Mouse (Mus musculus): ENCODE results near the gene Bmper. TPM values are rescaled to one million over a fixed set of nuclear protein-coding genes. Genes with fewer than 3 reads are reported as not detected.

Gene Bmper
- polyA plus RNA-seq, 1 experiment, result not detected

- TF ChIP-seq CTCF (IDR thresholded peaks at IDR 0.05; ENCODE audit: insufficient read depth, low read depth, low read length) (no peak), POLR2A (IDR thresholded peaks at IDR 0.05; ENCODE audit: insufficient read depth, low read depth, low read length) (no peak)
- Histone ChIP-seq H3K27ac (ENCODE audit: insufficient read depth, low read depth, low read length) (no peak overlapping the region), H3K4me1 (ENCODE audit: control insufficient read depth, insufficient read depth, low read length) (no peaks in the 10 kb centered on the region), H3K4me3 (ENCODE audit: insufficient read depth, low read depth, low read length) (no peak overlapping the region)
- 55% methylated on average over 3 of the region's 3 CpGs for WGBS
Measured at GRCm38 (mm10) chr9:23407935-23408781, 185.3 kb downstream of the Bmper start.

GRCm38 (mm10) chr9:23410567-23410966, 187.7 kb downstream of the Bmper start:
- TF ChIP-seq CTCF (IDR thresholded peaks at IDR 0.05; ENCODE audit: insufficient read depth, low read depth, low read length) (no peak), POLR2A (IDR thresholded peaks at IDR 0.05; ENCODE audit: insufficient read depth, low read depth, low read length) (no peak)

GRCm38 (mm10) chr9:23412956-23413355, 190.1 kb downstream of the Bmper start:
- Histone ChIP-seq H3K4me3 (ENCODE audit: insufficient read depth, low read depth, low read length) (no peak overlapping the region), H3K27ac (ENCODE audit: insufficient read depth, low read depth, low read length) (no peak overlapping the region), H3K4me1 (ENCODE audit: control insufficient read depth, insufficient read depth, low read length) (no peaks in the 10 kb centered on the region)
- WGBS, result 51% methylated on average over 2 of the region's 2 CpGs
- TF ChIP-seq CTCF (IDR thresholded peaks at IDR 0.05; ENCODE audit: insufficient read depth, low read depth, low read length) (no peak), POLR2A (IDR thresholded peaks at IDR 0.05; ENCODE audit: insufficient read depth, low read depth, low read length) (no peak)

More at GRCm38 (mm10) chr9:23410567-23410966, 187.7 kb downstream of the Bmper start:
- Histone ChIP-seq H3K4me3 (ENCODE audit: insufficient read depth, low read depth, low read length) (no peak overlapping the region), H3K27ac (ENCODE audit: insufficient read depth, low read depth, low read length) (no peak overlapping the region), H3K4me1 (ENCODE audit: control insufficient read depth, insufficient read depth, low read length) (no peaks in the 10 kb centered on the region)
- WGBS, result 100% methylated on average over 2 of the region's 2 CpGs

GRCm38 (mm10) chr9:23419107-23419506, 196.2 kb downstream of the Bmper start:
- H3K27ac ChIP-seq (ENCODE audit: insufficient read depth, low read depth, low read length), result no peak overlapping the region
- H3K4me3 ChIP-seq (ENCODE audit: insufficient read depth, low read depth, low read length), result no peak overlapping the region
- TF ChIP-seq POLR2A (IDR thresholded peaks at IDR 0.05; ENCODE audit: insufficient read depth, low read depth, low read length), result no peak
- no peak for TF ChIP-seq CTCF (IDR thresholded peaks at IDR 0.05; ENCODE audit: insufficient read depth, low read depth, low read length)
- no peaks in the 10 kb centered on the region for H3K4me1 ChIP-seq (ENCODE audit: control insufficient read depth, insufficient read depth, low read length)
- WGBS, result 93% methylated on average over 2 of the region's 2 CpGs

- WGBS, result 75% methylated on average over 1 of the region's 1 CpGs
- TF ChIP-seq CTCF (IDR thresholded peaks at IDR 0.05; ENCODE audit: insufficient read depth, low read depth, low read length), result no peak
- no peak for TF ChIP-seq POLR2A (IDR thresholded peaks at IDR 0.05; ENCODE audit: insufficient read depth, low read depth, low read length)
- H3K27ac ChIP-seq (ENCODE audit: insufficient read depth, low read depth, low read length), result no peak overlapping the region
- H3K4me1 ChIP-seq (ENCODE audit: control insufficient read depth, insufficient read depth, low read length), result no peaks in the 10 kb centered on the region
- H3K4me3 ChIP-seq (ENCODE audit: insufficient read depth, low read depth, low read length), result no peak overlapping the region
Measured at GRCm38 (mm10) chr9:23423748-23424147, 200.9 kb downstream of the Bmper start.

GRCm38 (mm10) chr9:23432631-23433030, 209.8 kb downstream of the Bmper start:
- TF ChIP-seq CTCF (IDR thresholded peaks at IDR 0.05; ENCODE audit: insufficient read depth, low read depth, low read length) (no peak), POLR2A (IDR thresholded peaks at IDR 0.05; ENCODE audit: insufficient read depth, low read depth, low read length) (no peak)
- Histone ChIP-seq H3K4me3 (ENCODE audit: insufficient read depth, low read depth, low read length) (no peak overlapping the region), H3K4me1 (ENCODE audit: control insufficient read depth, insufficient read depth, low read length) (no peaks in the 10 kb centered on the region), H3K27ac (ENCODE audit: insufficient read depth, low read depth, low read length) (no peak overlapping the region)
- 79% methylated on average over 2 of the region's 2 CpGs for WGBS

GRCm38 (mm10) chr9:23433238-23433637, 210.4 kb downstream of the Bmper start:
- Histone ChIP-seq H3K4me3 (ENCODE audit: insufficient read depth, low read depth, low read length) (no peak overlapping the region), H3K27ac (ENCODE audit: insufficient read depth, low read depth, low read length) (no peak overlapping the region), H3K4me1 (ENCODE audit: control insufficient read depth, insufficient read depth, low read length) (no peaks in the 10 kb centered on the region)
- 87% methylated on average over 3 of the region's 3 CpGs for WGBS
- TF ChIP-seq CTCF (IDR thresholded peaks at IDR 0.05; ENCODE audit: insufficient read depth, low read depth, low read length), result no peak

GRCm38 (mm10) chr9:23436751-23437150, 213.9 kb downstream of the Bmper start:
- no peak overlapping the region for H3K4me3 ChIP-seq (ENCODE audit: insufficient read depth, low read depth, low read length)
- WGBS, result 61% methylated on average over 6 of the region's 6 CpGs
- H3K27ac ChIP-seq (ENCODE audit: insufficient read depth, low read depth, low read length), result no peak overlapping the region
- H3K4me1 ChIP-seq (ENCODE audit: control insufficient read depth, insufficient read depth, low read length), result no peaks in the 10 kb centered on the region
- TF ChIP-seq POLR2A (IDR thresholded peaks at IDR 0.05; ENCODE audit: insufficient read depth, low read depth, low read length) (no peak), CTCF (IDR thresholded peaks at IDR 0.05; ENCODE audit: insufficient read depth, low read depth, low read length) (no peak)

- TF ChIP-seq CTCF (IDR thresholded peaks at IDR 0.05; ENCODE audit: insufficient read depth, low read depth, low read length), result no peak
- TF ChIP-seq POLR2A (IDR thresholded peaks at IDR 0.05; ENCODE audit: insufficient read depth, low read depth, low read length), result no peak
- no peak overlapping the region for H3K27ac ChIP-seq (ENCODE audit: insufficient read depth, low read depth, low read length)
- H3K4me3 ChIP-seq (ENCODE audit: insufficient read depth, low read depth, low read length), result no peak overlapping the region
- 96% methylated on average over 9 of the region's 9 CpGs for WGBS
- no peaks in the 10 kb centered on the region for H3K4me1 ChIP-seq (ENCODE audit: control insufficient read depth, insufficient read depth, low read length)
Measured at GRCm38 (mm10) chr9:23438662-23439061, 215.8 kb downstream of the Bmper start.
